Mouse (Mus musculus): Measurements from ENCODE around the gene Ckm. TPM values are rescaled to one million over a fixed set of nuclear protein-coding genes. Genes with fewer than 3 reads are reported as not detected.

Ckm gene
- polyA plus RNA-seq (2017; shearing (Covaris generic)): 0.19 TPM

DNA sequence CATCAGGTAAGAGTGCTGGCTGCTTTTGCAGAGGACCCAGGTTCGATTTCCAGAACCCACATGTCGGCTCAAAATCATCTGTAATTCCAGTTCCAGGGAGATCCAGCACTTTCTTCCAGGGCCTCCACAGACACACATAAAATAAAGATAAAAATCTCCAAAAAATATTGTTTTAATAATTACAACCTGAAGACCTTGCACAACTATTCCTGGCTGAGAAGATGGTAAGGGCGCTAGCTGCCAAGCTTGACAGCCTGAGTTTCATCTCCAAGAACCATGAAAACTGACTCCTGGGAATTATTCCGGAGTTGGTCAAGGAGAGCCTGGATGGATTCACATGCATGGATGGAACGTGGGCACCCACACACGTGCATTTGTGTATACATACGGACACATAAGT, at the start of gene Ckm:
TSS of gene Ckm (plus strand) at position 301 of the 400 bp plus-strand sequence.

DNA sequence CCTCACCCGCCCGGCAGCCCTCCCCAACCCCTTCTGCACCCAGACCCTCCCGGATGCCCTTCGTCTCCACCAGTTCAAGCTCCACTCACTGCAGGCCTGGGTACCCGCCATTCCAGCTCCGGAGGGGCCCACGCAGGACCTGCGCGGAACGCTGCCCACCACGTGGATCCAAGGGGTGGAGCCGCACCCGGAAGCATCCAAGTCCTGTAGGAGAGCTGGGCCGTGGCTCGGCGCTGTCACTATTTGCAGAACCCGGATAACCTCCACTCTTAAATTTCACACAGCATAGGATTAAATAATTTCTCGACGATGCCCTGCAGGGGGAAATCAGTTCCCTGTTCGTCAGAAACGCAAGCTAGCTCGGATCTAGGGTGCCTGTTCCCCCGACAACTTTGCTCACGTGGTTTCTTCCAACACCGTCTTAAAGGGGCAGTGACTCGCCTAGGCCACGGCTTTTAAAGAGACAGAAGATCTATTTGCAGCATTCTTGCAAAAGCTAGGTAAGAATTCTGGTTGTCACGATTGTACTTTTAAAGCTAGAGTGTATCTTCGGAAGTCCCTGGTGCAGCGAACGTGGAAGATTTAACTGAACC, 45.2 kb upstream of the Ckm start, which contains the start of the genes Cd3eap and Ppp1r13l:
TSS of gene Cd3eap (minus strand) at position 185 of the 593 bp plus-strand sequence.
TSS of gene Ppp1r13l (plus strand) at position 451 of the 593 bp plus-strand sequence.

DNA sequence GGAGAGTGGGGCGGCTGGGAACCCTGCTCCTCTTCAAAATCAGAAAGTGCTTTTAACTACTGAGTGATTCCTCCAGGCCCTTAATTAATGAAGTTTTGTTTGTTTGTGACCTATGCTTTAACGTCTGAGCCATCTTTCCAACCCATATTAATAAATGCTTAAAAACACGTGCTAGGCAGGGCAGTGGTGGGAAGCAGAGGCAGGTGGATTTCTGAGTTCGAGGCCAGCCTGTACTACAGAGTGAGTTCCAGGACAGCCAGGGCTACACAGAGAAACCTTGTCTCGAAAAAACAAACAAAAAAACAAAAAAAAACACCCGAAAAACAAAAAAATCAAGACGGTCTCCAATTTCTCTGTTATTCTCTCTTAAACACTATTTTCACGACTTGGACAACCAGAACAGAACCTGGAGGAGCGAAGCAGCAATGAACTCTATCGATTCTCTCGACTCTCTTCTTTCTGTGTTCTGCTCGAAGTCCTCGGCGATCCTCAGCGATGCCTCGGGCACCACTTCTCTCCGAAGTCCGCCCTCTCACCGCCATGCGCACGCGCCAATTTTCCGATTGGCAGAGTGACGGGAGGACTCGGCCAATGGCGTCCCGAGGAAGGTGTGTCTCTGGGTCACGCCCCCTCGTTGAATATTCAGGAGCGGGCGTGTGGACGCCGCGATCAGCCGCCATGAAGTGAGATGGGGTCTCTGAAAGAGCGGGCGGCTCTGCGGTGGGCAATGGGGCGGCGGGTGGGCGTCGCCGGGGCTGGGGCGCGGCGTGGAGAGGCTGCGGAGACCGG, 23.0 kb upstream of the Ckm start, which contains the start of gene Ercc2:
TSS of gene Ercc2 (plus strand) at position 634 of the 789 bp plus-strand sequence.

DNA sequence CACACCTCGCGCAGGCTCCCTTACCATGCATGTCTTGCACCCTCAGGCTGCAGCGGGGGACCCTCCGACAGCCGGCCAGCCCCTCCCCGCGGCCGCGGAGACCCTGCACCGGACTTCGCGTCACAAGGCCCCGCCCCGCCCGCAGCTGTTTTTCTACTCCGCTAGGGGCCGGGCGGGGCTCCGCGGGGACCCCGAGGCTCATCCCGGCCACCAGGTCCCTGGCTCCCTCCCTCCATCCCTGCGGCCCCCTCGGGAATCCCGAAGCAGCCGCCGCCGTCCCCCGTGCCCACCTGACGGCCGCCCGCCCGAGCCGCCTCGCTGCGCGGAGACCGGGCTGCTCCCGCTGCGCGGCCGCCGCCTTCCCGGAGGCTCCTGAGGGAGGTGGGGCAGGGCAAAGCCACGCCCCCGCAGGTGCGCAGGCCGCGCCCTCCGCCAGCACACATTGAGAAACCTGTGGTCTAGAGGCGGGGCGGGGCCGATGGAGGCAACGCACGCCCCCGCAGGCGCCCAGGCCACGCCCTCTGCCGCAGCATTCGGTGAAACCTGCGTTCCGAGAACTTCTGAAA, 762 bp upstream of the Ckm start, which contains the start of gene Klc3:
TSS of gene Klc3 (minus strand) at position 374 of the 566 bp plus-strand sequence.

DNA sequence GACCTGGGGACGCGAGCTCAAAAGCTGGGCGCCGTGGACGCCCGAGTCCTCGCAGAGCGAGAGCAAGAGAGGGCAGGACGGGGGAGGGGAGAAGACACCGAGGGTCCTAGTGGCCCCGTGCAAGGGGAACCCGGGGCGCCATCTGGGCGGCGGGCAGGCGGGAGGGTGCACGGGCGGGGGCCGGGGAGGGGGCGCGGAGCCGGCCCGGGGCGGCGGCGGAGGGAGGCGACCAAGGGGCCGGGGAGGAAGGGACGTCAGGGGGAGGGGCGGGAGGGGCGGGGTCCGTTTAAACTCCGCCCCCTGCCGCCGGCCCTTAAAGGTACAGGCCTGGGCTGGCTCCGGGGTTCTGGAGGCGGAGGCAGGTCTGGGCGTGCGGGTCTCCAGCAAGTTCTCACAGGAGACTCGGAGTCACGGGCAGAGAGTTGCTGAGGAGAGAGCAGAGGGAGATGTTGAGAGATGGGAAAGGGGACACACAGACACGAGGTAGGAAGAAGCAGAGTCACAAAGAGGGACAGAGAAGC, 54.1 kb downstream of the Ckm start, which contains the start of gene Mark4:
TSS of gene Mark4 (minus strand) at position 231 of the 521 bp plus-strand sequence.

DNA sequence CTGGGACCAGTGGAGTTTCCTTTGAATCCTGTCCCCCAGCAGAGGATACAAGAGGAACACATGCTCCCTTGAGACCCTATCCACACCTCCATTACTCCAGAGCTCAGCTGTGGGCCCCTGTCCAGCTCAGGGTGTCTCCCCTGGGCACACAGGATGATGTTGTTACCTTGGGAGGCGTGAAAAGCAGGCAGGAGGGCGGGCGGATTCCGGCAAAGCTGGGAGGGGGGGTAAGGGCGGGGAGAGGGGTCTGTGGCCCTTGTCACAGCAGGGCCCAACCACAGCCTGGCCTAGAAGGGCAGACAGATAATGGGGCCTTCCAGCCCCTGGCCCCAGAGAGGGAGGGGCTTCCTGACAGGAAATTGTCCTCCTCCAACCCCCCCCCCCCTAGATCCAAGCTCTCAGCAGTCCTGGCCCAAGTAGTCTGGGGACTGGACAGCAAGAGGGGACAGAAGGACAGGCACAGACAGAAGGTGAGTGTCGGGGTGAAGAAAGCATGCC, 58.4 kb downstream of the Ckm start, which contains the start of gene Exoc3l2:
TSS of gene Exoc3l2 (plus strand) at position 448 of the 498 bp plus-strand sequence.

Other genes with a start within 250 kb of the Ckm start
- gene Gipr, start 238.6 kb upstream of the Ckm start, polyA plus RNA-seq (2017; shearing (Covaris generic)): 0.10 TPM
- 24.7 TPM for gene Eml2, start 228.4 kb upstream of the Ckm start, polyA plus RNA-seq (2017; shearing (Covaris generic))
- gene Gpr4, start 192.2 kb upstream of the Ckm start, polyA plus RNA-seq (2017; shearing (Covaris generic)): 0.20 TPM
- gene Opa3, start 176.4 kb upstream of the Ckm start, polyA plus RNA-seq (2017; shearing (Covaris generic)): 22.4 TPM
- 303 TPM for gene Vasp, start 133.0 kb upstream of the Ckm start, polyA plus RNA-seq (2017; shearing (Covaris generic))
- 2.4 TPM for gene Ppm1n, start 124.7 kb upstream of the Ckm start, polyA plus RNA-seq (2017; shearing (Covaris generic))
- 0.34 TPM for gene Rtn2, start 122.2 kb upstream of the Ckm start, polyA plus RNA-seq (2017; shearing (Covaris generic))
- gene Fosb, start 94.7 kb upstream of the Ckm start, polyA plus RNA-seq (2017; shearing (Covaris generic)): 0.72 TPM
- gene Ercc1, start 60.0 kb upstream of the Ckm start, polyA plus RNA-seq (2017; shearing (Covaris generic)): 77.0 TPM
- gene Cd3eap, start 45.3 kb upstream of the Ckm start, polyA plus RNA-seq (2017; shearing (Covaris generic)): 14.5 TPM
- 0.38 TPM for gene Ppp1r13l, start 45.0 kb upstream of the Ckm start, polyA plus RNA-seq (2017; shearing (Covaris generic))
- gene Ercc2, start 22.8 kb upstream of the Ckm start, polyA plus RNA-seq (2017; shearing (Covaris generic)): 9.2 TPM
- 27.0 TPM for gene Klc3, start 672 bp upstream of the Ckm start, polyA plus RNA-seq (2017; shearing (Covaris generic))
- gene Mark4, start 54.0 kb downstream of the Ckm start, polyA plus RNA-seq (2017; shearing (Covaris generic)): 9.0 TPM
- not detected for gene Exoc3l2, start 58.6 kb downstream of the Ckm start, polyA plus RNA-seq (2017; shearing (Covaris generic))
- 11.3 TPM for gene Bloc1s3, start 103.6 kb downstream of the Ckm start, polyA plus RNA-seq (2017; shearing (Covaris generic))
- 123 TPM for gene Trappc6a, start 103.6 kb downstream of the Ckm start, polyA plus RNA-seq (2017; shearing (Covaris generic))
- not detected for gene Nkpd1, start 113.1 kb downstream of the Ckm start, polyA plus RNA-seq (2017; shearing (Covaris generic))
- gene Ppp1r37, start 158.3 kb downstream of the Ckm start, polyA plus RNA-seq (2017; shearing (Covaris generic)): 18.0 TPM
- 1.4 TPM for gene Zfp296, start 172.5 kb downstream of the Ckm start, polyA plus RNA-seq (2017; shearing (Covaris generic))
- 120 TPM for gene Gemin7, start 172.8 kb downstream of the Ckm start, polyA plus RNA-seq (2017; shearing (Covaris generic))
- gene Clasrp, start 199.7 kb downstream of the Ckm start, polyA plus RNA-seq (2017; shearing (Covaris generic)): 75.0 TPM
- 87.1 TPM for gene Relb, start 224.7 kb downstream of the Ckm start, polyA plus RNA-seq (2017; shearing (Covaris generic))

All from CD4-positive, CD25-positive, alpha-beta regulatory T cell (primary cell).